Mouse (Mus musculus) Patski (cell line): ENCODE measurements at regions not wholly inside any gene's neighbourhood (a gene's known extent, or its start where the extent isn't known, plus 50 kb on each side); places are given as distances from the start of the nearest gene placed in this dataset.
A peak's percentile ranks its signal among the peaks of the same experiment; 100 is the strongest.

ENCODE experiments used
- ATAC-seq: fragments of 100-300 bp; one replicate; pipeline ENCODE4 v1.8.0; 2021
- CTCF ChIA-PET: fragments of 350-600 bp; sonication (Branson Sonifier 250); formaldehyde crosslinking; loops from one replicate; lab custom pipeline; 2022; ENCODE audit warnings: inconsistent platforms; lab: Charles Lee
- POLR2A ChIA-PET: fragments of 350-600 bp; sonication (Branson Sonifier 250); formaldehyde crosslinking; loops from one replicate; lab custom pipeline; 2022; ENCODE audit warnings: antibody characterized with exemption, inconsistent platforms; lab: Charles Lee
- DNase-seq: peaks from one replicate; pipeline ENCODE4 v3.0.0-alpha.2; 2011; ENCODE audit warnings: low read depth, low spot score
- H3K27me3 ChIP-seq: fragments of 371-371 bp; one replicate; pipeline ENCODE4 v1.5.1; 2021
- CTCF ChIP-seq: fragments of 100-300 bp; IDR thresholded peaks from one replicate; pipeline ENCODE4 v1.5.1; 2021
- in situ Hi-C: fragments of 300-500 bp; cut with MboI; formaldehyde crosslinking; loops from 3 replicates; pipeline ENCODE4 v1.11.1; 2018; ENCODE audit warnings: low pct_unique_long_range_greater_than_20kb, mixed read lengths

DNA sequence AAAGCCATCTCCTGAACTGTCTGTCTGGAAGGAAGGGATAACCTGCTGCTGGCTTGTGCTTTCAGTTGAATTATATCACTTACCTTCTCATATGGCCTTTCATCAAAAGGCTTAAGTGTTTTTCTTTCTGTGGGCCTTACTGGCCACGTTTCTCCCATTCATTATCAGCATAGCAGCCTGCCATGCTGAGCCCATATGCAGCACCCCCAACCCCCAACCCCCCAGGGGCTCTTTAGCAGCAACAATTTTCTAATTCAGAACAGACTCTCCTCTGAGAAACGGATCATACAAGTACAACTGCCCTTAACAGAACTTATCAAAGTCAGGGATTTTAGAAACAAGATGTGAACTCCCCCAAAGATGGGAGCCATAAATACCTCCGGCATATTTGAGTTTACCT lies 282.5 kb upstream of the Spag17 start:
- no peak for TF ChIP-seq CTCF
- POLR2A ChIA-PET = no interaction called here
- in situ Hi-C loops = no loop called here

DNA sequence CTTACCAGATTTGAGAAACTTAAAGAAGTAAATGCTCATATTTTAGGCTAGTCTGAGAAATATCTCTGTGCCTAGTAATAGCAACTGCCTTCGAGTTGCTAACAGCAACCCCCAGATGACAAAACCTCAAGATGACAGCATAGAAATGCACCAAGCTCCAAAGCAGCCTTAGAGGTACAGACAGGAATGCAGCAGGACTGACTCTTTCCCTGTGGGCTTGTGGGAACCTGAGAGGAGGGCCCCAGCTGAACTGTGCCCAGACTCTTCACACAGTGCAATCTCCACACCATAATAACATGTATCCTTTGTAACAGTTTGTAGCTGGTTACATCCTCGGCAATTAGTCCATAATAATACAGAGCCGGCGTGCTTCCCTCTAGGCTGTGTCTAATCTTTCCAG lies 252.9 kb upstream of the Spag17 start:
- CTCF ChIA-PET = no interaction called here
- no peak for TF ChIP-seq CTCF
- ATAC-seq = no peak
- no peaks in the 10 kb centered on the region for H3K27me3 ChIP-seq
- in situ Hi-C loops = no loop called here
- no peak for DNase-seq
- POLR2A ChIA-PET = no interaction called here

More for the DNA sequence above, 282.5 kb upstream of the Spag17 start:
- DNase-seq (no peak), ATAC-seq (no peak)
- no peaks in the 10 kb centered on the region for H3K27me3 ChIP-seq
- CTCF ChIA-PET = no interaction called here

DNA sequence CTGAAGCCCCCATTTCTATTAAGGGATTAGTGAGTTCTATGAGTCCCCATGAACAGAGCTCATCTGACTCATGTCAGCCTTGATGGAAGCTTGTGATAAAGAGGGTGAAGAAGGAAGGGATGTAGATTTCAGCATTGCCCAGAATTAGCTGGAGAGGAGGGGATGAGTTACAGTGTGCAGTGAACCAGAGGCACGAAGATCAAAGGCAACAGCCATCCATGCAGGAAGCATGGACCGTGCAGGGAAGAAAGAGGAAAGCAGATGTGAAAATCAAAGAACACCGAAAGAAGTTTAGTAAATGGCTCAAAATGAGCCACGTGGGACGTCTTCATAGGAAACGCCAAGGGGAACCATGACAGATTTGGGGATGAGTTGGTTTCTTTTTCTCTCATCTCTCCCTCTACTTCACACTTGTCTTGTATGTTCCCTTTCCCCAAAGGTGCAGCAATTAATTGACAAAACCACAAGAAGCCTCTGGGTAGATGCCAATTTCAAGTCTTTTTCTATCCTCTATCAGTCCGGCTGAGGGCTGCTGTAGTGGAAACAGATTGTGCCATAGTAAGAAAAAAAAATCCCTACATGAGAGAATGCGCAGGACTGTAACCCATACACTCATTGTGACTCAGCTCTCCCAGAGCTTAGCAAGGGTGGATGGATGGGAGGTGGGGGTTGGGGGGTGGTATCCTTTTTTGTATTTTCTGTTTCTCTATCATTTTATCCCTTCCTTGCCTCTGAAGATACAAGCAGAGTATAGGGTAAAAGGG lies 243.7 kb upstream of the Spag17 start:
- in situ Hi-C loops = no loop called here
- POLR2A ChIA-PET = no interaction called here
- no peak for ATAC-seq

DNA sequence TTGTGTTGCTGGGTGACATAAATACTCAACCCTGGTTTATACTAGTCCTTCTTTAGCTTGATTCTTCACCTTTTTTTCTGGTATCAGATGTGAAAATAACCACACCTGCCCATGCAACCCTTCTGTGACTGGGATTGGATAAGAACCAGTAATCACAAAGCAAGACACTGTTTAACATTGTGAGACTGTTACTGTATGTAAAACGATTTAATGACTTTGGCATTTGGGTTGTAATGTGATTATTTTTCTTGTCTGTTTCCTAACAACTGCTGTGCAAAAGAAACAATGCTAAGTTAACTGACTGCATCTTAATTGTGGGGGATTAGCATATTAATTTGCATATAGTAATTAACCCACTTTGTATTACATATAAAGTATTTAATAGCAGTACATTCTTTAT lies 240.3 kb upstream of the Spag17 start:
- in situ Hi-C loops = no loop called here
- POLR2A ChIA-PET = no interaction called here
- no peak for TF ChIP-seq CTCF
- no peak for ATAC-seq
- no peaks in the 10 kb centered on the region for H3K27me3 ChIP-seq
- CTCF ChIA-PET = interaction anchor here (1.1 to 2.1 kb wide), 2 partner anchors 9 to 17 kb away, joined by 4 to 5 read pairs; no protein-coding TSS in a partner anchor
- DNase-seq = no peak

More for the DNA sequence above, 243.7 kb upstream of the Spag17 start:
- CTCF ChIA-PET = no interaction called here
- no peak for TF ChIP-seq CTCF
- no peaks in the 10 kb centered on the region for H3K27me3 ChIP-seq
- DNase-seq = no peak

- DNase-seq = no peak
- CTCF ChIA-PET = no interaction called here
These were observed 239.9 kb upstream of the Spag17 start for GRCm38 (mm10) chr3:99645318-99645717.

DNA sequence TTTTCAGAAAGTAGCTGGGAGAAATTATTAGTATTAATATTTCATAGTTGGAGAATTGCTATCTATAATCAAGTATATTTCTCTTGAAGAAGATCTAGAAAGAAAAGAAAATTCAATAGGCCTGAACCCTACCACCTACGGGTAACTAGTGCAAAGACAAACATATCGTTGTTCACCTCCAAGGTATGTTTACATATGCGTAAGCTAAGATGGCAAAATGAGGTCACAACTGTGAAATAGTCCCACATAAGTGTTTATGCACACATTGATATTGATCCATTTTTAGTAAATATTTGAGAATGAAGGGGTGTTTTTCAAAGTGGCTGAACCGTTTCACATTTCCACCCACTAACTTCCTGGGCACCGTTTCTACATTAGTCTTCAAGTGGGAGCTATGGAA lies 227.6 kb upstream of the Spag17 start:
- ChIA-PET POLR2A (no interaction called here), CTCF (no interaction called here)
- TF ChIP-seq CTCF = no peak
- ATAC-seq = no peak
- DNase-seq = no peak
- in situ Hi-C loops = no loop called here
- H3K27me3 ChIP-seq = no peaks in the 10 kb centered on the region

More at GRCm38 (mm10) chr3:99645318-99645717, 239.9 kb upstream of the Spag17 start:
- no peak for ATAC-seq
- POLR2A ChIA-PET = no interaction called here
- no peaks in the 10 kb centered on the region for H3K27me3 ChIP-seq
- in situ Hi-C loops = no loop called here
- no peak for TF ChIP-seq CTCF

DNA sequence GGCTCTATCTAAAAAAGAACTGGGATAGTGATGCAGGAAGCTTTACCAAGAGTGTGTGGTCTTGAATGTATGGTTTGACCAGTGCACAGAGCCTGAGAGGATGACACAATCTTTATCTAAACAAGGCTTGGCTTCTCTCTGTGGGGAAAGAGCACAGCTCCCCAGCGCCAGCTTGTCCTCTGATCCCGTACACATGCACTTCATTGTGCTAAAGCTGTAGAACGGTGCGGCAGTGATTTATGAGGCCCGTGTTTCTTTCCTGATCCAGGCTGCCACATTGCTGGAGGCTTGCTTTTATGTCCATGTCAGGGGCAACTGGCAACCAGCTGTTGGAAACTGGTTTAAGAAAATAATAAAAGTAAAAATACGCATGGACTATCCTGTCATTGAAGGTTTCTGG lies 221.4 kb upstream of the Spag17 start:
- no peak for ATAC-seq

GRCm38 (mm10) chr3:99665363-99665762 lies 219.8 kb upstream of the Spag17 start:
- H3K27me3 ChIP-seq = no peaks in the 10 kb centered on the region
- CTCF ChIA-PET = no interaction called here
- no peak for TF ChIP-seq CTCF
- POLR2A ChIA-PET = no interaction called here
- in situ Hi-C loops = no loop called here
- DNase-seq (no peak), ATAC-seq (no peak)

More for the DNA sequence above, 221.4 kb upstream of the Spag17 start:
- in situ Hi-C loops = no loop called here
- DNase-seq = no peak
- CTCF ChIA-PET = interaction anchor here (1.0 to 1.3 kb wide), 3 partner anchors 9 to 13 kb away, joined by 3 read pairs; no protein-coding TSS in a partner anchor
- no peak for TF ChIP-seq CTCF
- POLR2A ChIA-PET = no interaction called here
- no peaks in the 10 kb centered on the region for H3K27me3 ChIP-seq

DNA sequence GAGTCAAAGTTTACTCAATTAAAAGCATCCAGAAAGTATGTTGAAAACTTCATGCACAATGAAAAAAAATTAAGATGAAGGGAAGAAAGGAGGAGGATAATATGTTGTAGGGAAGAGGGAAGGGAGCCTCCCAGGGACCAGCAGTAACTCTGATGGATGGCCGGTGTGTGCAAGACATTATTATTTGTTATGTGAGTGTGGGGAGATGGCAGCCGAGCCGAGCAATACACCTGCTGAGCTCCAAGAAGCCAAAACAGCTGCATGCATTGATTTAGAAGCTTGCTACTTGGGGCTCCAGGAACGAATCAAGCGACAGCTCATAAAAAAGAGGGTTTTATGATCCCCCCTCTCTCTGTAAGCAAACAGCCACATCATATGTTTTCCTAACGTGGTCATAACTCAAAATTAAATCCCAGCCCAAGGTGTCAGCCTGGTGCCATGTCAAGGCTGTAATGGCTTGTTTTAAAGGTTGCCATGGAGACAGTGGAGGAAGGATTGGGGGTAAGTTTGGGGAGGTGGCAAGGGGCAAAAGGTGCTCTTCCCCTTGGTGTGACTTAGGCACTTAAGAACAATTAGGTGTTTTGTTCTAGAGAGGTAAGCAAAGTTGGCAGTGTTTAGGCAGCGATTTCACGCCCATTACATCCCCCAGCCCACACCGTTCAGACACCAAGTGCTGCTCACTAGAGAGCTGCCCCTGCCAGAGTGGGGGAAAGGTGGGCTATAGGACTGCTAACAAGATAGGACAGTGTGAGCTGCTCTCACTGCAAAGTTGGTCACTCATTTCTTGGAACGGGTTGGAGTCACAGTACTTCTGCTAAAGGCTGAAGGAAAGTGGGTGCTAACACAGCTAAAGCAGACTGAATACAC lies 219.1 kb upstream of the Spag17 start:
- in situ Hi-C loops = no loop called here
- no peak for ATAC-seq
- POLR2A ChIA-PET = no interaction called here
- no peak for TF ChIP-seq CTCF
- CTCF ChIA-PET = no interaction called here
- no peaks in the 10 kb centered on the region for H3K27me3 ChIP-seq
- no peak for DNase-seq

GRCm38 (mm10) chr3:99674145-99674544 lies 211.1 kb upstream of the Spag17 start:
- DNase-seq (peak; percentile 4), ATAC-seq (peak; percentile 31)
- POLR2A ChIA-PET = no interaction called here
- no peaks in the 10 kb centered on the region for H3K27me3 ChIP-seq
- in situ Hi-C loops = no loop called here
- no peak for TF ChIP-seq CTCF
- CTCF ChIA-PET = interaction anchor here (0.7 to 1.6 kb wide), 3 partner anchors 14 to 30 kb away, joined by 3 read pairs; no protein-coding TSS in a partner anchor

GRCm38 (mm10) chr3:99709506-99709905 lies 175.7 kb upstream of the Spag17 start:
- ChIA-PET POLR2A (no interaction called here), CTCF (no interaction called here)
- TF ChIP-seq CTCF = no peak
- ATAC-seq = no peak
- in situ Hi-C loops = no loop called here
- H3K27me3 ChIP-seq = peaks cover 4% of the 10 kb centered on the region
- no peak for DNase-seq
